Mouse (Mus musculus): ENCODE results near the gene Dtnb.
A peak's percentile ranks its signal among the peaks of the same experiment; 100 is the strongest.

Gene Dtnb

DNA sequence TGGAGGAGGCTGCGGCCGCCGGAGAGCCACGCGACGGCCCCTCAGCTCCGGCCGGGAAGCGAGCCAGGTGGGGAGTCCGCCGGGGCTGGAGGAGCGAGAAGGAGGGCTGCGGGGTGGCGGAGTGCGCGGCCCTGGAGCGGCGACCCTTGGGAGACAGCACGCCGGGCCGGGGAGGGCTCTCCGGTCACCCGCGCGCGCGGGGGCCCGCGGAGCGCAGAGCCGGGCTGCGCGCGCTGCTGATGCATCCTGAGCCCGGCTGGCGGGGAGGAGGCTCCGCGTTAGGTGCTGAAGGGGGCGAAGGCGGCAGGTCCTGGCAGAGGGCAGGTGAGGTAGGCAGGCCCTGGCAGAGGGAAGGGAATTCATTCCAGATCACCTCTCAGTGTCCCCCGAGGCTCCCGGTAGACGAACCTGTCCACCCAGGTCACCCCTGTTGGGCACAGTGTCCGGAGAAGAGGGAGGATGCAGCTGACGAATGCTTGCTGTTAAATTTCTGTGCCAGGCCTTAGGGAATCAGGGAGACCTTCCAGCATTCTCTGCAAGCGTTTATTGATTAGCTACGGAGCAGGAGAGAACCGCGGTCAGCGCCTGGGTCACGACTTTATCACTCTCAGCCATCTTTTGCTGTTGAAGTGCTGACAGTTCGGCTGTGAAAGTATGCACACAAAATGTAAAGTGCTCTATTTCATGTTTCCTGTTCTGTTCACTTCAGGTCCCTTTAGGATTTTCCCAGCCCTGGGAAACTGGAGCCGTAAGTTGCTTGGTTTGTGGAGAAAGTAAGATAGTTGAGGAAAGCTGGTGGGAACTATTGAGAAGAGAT, 608 bp downstream of the Dtnb start:
- peak; percentile 65 to 70 for DNase-seq (ENCODE audit: low spot score in 2 of 2)

DNA sequence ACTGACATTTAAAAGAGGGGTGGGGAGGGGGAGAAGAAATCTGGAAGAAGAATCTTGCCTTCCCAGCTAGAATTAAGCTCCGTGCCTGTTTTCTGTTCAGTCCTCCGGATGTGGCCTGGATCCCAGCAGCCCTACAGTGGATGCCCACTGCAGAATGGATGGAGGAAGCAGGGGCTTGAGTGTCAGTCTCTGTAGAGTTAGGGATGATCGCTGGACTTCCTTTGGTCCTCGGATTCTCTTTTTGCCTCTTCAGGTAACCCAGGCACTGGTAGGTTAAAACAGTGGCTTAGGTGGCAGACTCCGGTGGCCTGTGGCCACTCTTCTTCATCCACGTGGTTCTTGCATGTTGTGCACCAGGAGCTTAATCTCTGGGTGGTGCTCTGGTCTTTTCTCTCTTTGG, 1.2 kb downstream of the Dtnb start:
- DNase-seq (ENCODE audit: low spot score in 2 of 2), result no peak

DNA sequence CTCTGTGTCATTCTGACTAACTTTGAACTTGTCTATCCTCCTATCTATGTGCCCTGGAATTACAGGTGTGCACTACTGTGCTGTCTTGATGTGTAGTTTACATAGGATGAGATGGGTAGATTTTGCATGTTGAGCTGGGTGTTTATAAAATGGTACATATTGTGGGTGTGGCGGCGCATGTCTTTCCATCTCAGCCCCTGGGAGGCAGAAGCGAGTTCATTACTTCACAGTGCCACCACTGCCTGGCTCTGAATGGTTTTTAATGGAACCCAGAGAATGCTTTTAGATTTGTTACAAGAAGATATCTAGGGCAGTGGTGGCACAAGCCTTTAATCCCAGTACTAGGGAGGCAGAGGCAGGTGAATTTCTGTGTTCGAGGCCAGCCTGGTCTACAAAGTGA, 2.5 kb downstream of the Dtnb start:
- no peak for DNase-seq (ENCODE audit: low spot score in 2 of 2)

DNA sequence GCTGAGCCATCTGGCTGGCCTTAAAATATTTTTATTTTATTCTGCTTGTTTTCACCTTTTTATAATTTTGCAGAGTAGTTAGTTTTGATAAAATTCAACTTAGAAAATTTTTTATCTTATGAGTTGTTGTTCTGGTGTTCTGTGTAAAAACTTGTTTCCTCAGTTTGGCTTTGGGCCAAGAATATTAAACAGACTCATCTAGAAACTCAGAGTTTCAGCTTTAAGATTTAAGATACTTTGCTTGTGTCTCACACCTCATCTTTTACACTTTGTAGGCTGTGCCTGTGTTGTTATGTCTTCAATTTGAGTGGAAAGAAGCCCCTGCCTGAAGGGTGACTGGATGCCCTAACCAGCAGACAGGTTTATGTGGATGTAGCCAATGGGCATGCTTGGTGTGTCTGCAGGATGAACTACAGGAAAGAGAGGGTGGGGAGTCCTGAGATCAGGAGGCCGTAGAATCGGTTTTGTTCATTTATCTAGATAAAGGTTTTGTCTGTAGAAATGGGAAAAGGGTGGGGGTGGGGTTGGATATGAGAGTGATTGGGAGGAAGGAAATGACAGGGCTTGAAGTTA, 7.9 kb downstream of the Dtnb start:
- no peak for DNase-seq (ENCODE audit: low spot score in 2 of 2)

GRCm38 (mm10) chr12:3582604-3583003, 10.4 kb downstream of the Dtnb start:
- no peak for DNase-seq (ENCODE audit: low spot score in 2 of 2)

- no peak for DNase-seq (ENCODE audit: low spot score in 2 of 2)
Observed at GRCm38 (mm10) chr12:3585525-3585924, 13.3 kb downstream of the Dtnb start.

- no peak for DNase-seq (ENCODE audit: low spot score in 2 of 2)
Observed at GRCm38 (mm10) chr12:3587010-3587409, 14.8 kb downstream of the Dtnb start.

- DNase-seq (ENCODE audit: low spot score in 2 of 2), result no peak
Observed at GRCm38 (mm10) chr12:3590039-3590438, 17.9 kb downstream of the Dtnb start.

DNA sequence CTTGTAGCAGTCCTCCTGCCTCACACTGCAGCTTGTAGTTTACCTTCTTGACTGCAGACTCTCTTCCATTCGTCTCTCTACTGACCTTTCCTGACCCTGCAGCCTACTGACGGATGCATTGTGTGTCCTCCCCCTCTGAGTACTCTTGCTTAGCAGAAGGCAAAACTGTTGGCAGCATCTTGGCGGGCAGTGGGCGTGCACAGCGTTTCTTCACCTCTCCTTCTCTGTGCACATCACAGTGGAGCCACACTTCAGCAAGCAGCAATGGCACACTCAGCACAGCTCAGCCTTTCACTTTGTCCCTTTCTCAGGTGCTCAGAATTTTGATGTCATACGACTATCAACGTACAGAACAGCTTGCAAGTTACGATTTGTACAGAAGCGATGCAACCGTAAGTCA, 19.4 kb downstream of the Dtnb start:
- no peak for DNase-seq (ENCODE audit: low spot score in 2 of 2)

- no peak for DNase-seq (ENCODE audit: low spot score in 2 of 2)
Observed at GRCm38 (mm10) chr12:3602786-3603185, 30.6 kb downstream of the Dtnb start.

GRCm38 (mm10) chr12:3606202-3606601, 34.0 kb downstream of the Dtnb start:
- DNase-seq (ENCODE audit: low spot score in 2 of 2), result no peak

GRCm38 (mm10) chr12:3609747-3610146, 37.6 kb downstream of the Dtnb start:
- DNase-seq (ENCODE audit: low spot score in 2 of 2), result no peak

GRCm38 (mm10) chr12:3611871-3612270, 39.7 kb downstream of the Dtnb start:
- DNase-seq (ENCODE audit: low spot score in 2 of 2), result no peak

DNA sequence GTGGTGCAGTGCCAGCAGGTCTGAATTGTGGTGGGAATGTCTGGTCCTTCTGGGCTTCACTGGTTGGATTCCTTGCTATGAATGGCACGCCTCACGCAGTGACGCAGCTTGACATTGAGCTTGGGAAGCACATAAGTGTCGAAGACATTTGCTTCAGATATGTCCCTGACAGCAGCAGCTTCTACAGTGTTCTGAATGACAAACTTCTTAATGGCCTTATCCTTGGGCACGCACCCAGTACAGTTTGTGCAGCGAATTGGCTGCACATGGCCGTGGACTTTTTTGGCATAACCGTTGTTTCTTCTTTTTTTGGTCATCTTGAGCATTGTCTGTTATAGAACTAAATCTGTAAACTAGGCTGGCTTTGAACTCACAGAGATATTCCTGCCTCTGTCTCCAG, 42.9 kb downstream of the Dtnb start:
- DNase-seq (ENCODE audit: low spot score in 2 of 2), result no peak

- no peak for DNase-seq (ENCODE audit: low spot score in 2 of 2)
Observed at GRCm38 (mm10) chr12:3618144-3619020, 46.2 kb downstream of the Dtnb start.

GRCm38 (mm10) chr12:3619021-3619367, 46.8 kb downstream of the Dtnb start:
- DNase-seq (ENCODE audit: low spot score in 2 of 2), result no peak

DNA sequence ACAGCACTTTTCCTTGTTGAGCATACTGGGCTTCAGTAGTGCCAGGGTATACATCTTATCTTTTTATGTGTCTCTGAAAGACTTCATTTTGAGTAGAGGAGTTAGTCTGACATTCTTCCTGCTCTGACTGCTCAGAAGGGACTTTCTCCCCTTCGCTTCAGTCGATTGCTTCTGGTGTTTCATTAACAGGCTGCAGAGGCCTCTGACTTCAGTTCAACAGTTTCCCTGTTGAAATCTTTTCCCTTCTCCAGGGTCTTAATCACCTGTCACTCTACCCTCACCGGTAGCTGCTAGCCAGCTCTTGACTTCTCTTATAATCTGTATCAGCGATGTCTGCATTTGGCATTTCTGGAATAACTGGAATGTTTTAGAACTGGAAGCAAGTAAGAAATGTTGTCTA, 54.7 kb downstream of the Dtnb start:
- no peak for DNase-seq (ENCODE audit: low spot score in 2 of 2)

- DNase-seq (ENCODE audit: low spot score in 2 of 2), result no peak
Observed at GRCm38 (mm10) chr12:3641931-3642330, 69.8 kb downstream of the Dtnb start.

DNA sequence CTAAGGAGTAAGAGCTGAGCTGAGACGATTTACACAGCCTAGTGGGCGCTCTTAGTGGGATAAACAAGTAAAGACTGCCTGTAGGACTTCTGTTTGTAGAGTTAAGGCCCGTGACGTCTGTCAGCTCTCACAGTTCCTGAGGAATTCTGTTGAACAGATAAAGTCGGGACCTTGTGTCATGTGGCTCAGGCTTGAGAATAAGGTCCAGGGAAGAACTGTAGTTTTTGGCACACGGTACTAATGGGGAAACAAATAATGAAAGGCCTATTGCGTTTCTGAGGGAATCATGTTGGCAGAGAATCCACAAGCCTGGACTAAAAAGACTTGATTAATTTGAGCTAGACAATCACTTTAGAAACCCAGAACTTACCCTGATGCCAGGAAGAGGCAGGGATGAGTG, 84.6 kb downstream of the Dtnb start:
- no peak for DNase-seq (ENCODE audit: low spot score in 2 of 2)

DNA sequence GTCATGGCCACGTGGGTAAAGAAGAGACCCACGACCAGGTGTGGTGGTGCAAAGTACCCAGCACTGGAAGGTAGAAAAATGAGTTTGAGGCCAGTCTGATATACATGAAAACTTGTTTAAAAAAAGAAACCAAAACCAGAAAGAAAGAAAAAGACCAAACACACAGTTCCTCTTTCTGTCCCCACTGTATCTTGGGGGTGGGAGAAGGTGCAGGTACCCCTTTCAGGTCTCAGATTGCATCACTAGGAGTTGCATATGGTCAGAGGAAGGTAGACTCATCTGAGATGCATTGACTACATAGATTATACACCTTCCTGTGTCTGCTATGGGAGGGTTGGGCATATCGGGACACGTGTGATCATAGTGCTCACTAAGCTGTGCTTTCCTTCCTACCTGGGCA, 85.1 kb downstream of the Dtnb start:
- no peak for DNase-seq (ENCODE audit: low spot score in 2 of 2)

DNA sequence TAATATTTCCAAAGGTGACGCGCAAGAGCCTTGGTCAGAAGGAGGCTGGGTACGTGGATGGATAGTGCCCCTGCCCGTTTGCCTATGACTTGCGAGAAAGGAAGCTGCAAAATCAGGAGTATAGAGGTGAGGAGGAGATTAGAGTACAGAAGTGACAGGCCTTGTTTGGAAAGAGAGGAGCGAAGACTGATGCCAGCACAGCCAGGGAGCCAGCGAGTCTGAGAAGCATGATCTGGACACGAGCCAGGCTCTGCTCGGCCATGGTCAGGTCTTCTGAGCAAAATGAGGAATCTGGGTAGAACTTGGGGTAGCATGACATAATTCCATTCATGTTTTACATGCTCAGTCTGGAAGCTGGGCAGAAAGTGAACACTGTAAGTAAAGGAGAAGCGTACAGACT, 85.6 kb downstream of the Dtnb start:
- no peak for DNase-seq (ENCODE audit: low spot score in 2 of 2)

- no peak for DNase-seq (ENCODE audit: low spot score in 2 of 2)
Observed at GRCm38 (mm10) chr12:3659554-3660311, 87.6 kb downstream of the Dtnb start.
